ENCODE assay signal across 34 mouse cellular contexts in the genomic region with DNA sequence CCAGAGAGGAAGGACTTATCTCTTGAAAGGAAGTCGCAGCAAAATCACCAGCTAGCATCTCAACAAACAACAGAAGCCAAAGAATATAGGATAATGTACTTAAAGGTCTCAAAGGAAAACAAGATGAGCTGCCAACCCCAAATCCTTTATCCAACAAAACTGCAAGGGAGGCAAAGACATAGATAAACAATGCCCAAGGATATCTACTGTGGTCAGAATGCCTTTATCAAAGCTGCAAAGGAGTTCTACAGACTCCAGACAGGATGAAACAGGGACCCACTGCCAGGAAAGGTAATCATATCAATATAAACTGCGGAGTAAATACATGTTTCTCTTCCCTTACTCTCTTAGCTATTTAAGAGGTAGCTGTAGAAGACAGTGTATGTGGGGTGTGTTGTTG. TPM values are rescaled to one million over a fixed set of nuclear protein-coding genes. Genes with fewer than 3 reads are reported as not detected.
"Had no signal": no experiment of that assay in that cellular context is flagged by ENCODE, and none has a peak within 500 bp of the region (broad histone marks: within the 10 kb centered on the region; RNA-seq: fewer than 3 reads in every experiment).

No protein-coding gene starts in this region.

- H3K4me1 ChIP-seq: limb, embryonic 10.5 days; limb, embryonic 12.5 days; limb, embryonic 13.5 days; limb, embryonic 15.5 days; liver, embryonic 12.5 days; liver, embryonic 13.5 days; liver, embryonic 15.5 days; lung, embryonic 15.5 days; megakaryocyte, embryonic 14.5 days had no signal

- H3K27ac ChIP-seq: left cerebral cortex, adult 2 months; limb, embryonic 10.5 days; limb, embryonic 12.5 days; limb, embryonic 13.5 days; limb, embryonic 15.5 days; liver, embryonic 12.5 days; liver, embryonic 13.5 days; liver, embryonic 14.5 days; liver, embryonic 15.5 days; lung, embryonic 15.5 days; macrophage; midbrain, embryonic 12.5 days; midbrain, embryonic 13.5 days; midbrain, embryonic 15.5 days; neural tube, embryonic 12.5 days; neural tube, embryonic 13.5 days had no signal

- H3K4me3 ChIP-seq: left cerebral cortex, adult 2 months; limb, embryonic 10.5 days; limb, embryonic 12.5 days; limb, embryonic 13.5 days; limb, embryonic 15.5 days; liver, embryonic 12.5 days; liver, embryonic 13.5 days; liver, embryonic 15.5 days; lung, embryonic 15.5 days; megakaryocyte, embryonic 14.5 days; midbrain, embryonic 12.5 days; midbrain, embryonic 13.5 days; midbrain, embryonic 15.5 days; myocyte; neural tube, embryonic 12.5 days; neural tube, embryonic 13.5 days had no signal

- H3K9me3 ChIP-seq: limb, embryonic 10.5 days; limb, embryonic 12.5 days; limb, embryonic 13.5 days; limb, embryonic 15.5 days; liver, embryonic 12.5 days; liver, embryonic 13.5 days; liver, embryonic 15.5 days; lung, embryonic 15.5 days; megakaryocyte, embryonic 14.5 days; midbrain, embryonic 12.5 days; midbrain, embryonic 13.5 days; midbrain, embryonic 15.5 days; neural tube, embryonic 12.5 days; neural tube, embryonic 13.5 days had no signal

- H3K4me2 ChIP-seq: limb, embryonic 12.5 days; limb, embryonic 13.5 days; limb, embryonic 15.5 days; liver, embryonic 11.5 days; liver, embryonic 12.5 days; liver, embryonic 13.5 days; liver, embryonic 15.5 days; lung, embryonic 14.5 days; lung, embryonic 15.5 days; midbrain, embryonic 12.5 days; midbrain, embryonic 13.5 days; midbrain, embryonic 15.5 days; neural tube, embryonic 12.5 days; neural tube, embryonic 13.5 days had no signal

- H3K27me3 ChIP-seq: limb, embryonic 12.5 days; limb, embryonic 13.5 days; limb, embryonic 15.5 days; liver, embryonic 13.5 days; liver, embryonic 15.5 days; lung, embryonic 15.5 days; midbrain, embryonic 15.5 days had no signal

- H3K36me3 ChIP-seq: limb, embryonic 10.5 days; limb, embryonic 12.5 days; limb, embryonic 13.5 days; limb, embryonic 15.5 days; liver, embryonic 12.5 days; liver, embryonic 13.5 days; liver, embryonic 15.5 days; lung, embryonic 15.5 days; midbrain, embryonic 12.5 days; midbrain, embryonic 13.5 days; midbrain, embryonic 15.5 days; neural tube, embryonic 12.5 days; neural tube, embryonic 13.5 days had no signal

- DNase-seq: left cerebral cortex, postnatal 4 days; liver; liver, embryonic 13.5 days; liver, postnatal 0 days; lung, adult 18-20 months; lung, adult 2 months; lung, embryonic 14.5 days; lung, postnatal 10 days; lung, postnatal 14 days; lung, postnatal 36 days; lung, postnatal 4 days; midbrain, embryonic 14.5 days had no signal

- H3K9ac ChIP-seq: limb, embryonic 12.5 days; limb, embryonic 13.5 days; limb, embryonic 15.5 days; liver, embryonic 12.5 days; liver, embryonic 13.5 days; liver, embryonic 14.5 days; liver, embryonic 15.5 days; liver, postnatal 0 days; lung, embryonic 14.5 days; lung, embryonic 15.5 days; midbrain, embryonic 12.5 days; midbrain, embryonic 13.5 days; midbrain, embryonic 15.5 days; neural tube, embryonic 12.5 days; neural tube, embryonic 13.5 days had no signal

- ATAC-seq: liver, embryonic 12.5 days; liver, postnatal 0 days; lung, postnatal 0 days; midbrain, embryonic 13.5 days; midbrain, embryonic 15.5 days; midbrain, embryonic 16.5 days had no signal

RNA-seq across cellular contexts. Expression of gene Lonrf2, which starts 14.1 kb away (rescaled TPM):
- total RNA-seq: liver, adult 2 months; monocyte, adult 5-6 weeks had no signal
- polyA plus RNA-seq: liver, adult 2 months; macrophage; myocyte had no signal

RNA-seq across cellular contexts. Expression of gene Chst10, which starts 47.3 kb away (rescaled TPM):
- polyA plus RNA-seq: myocyte had no signal
